8 mouse cellular contexts compared by ENCODE assay signal in the genomic region with DNA sequence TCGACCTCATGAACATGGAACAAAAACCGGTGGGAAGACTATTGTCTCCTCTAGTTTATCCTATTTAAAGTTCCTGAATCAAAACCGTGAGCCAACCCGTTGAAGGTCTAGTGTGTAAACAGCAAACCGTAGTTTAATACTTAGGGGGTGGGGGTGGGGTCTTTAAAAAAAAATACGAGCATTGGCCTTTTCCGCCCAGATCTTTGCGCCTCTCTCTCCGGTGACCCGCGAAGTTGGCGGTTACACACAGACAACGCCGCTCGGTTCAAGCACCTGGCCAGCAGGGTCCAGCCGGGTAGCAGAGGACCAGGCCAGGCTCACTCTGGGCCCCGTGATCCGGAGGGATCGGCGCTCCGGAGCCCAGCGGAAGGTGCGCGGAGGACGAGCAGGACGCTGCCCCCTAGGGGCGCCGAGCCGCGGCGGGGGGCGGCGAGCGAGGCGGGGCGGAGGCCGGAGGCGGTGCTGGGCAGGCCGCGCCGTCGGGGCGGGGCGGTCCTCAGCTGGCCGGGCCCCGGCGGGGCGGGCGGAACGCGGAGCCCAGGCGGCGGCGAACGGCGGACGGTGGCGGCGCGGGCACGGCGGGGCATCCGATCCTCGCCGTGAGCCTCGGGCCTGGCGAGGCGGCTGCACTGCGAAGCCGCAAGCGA. TPM values are rescaled to one million over a fixed set of nuclear protein-coding genes. Genes with fewer than 3 reads are reported as not detected.
DNase-seq lines count a peak whose midpoint lies in the region; ATAC-seq and TF ChIP-seq lines count a peak whose summit lies in the region.

A gene (plus strand): TSS at position 540 of the 647 bp plus-strand sequence.

- ATAC-seq in CD4-positive, CD25-positive, alpha-beta regulatory T cell, adult 4 months = peak; percentile 74
- ATAC-seq in erythroid progenitor cell, adult 5-6 weeks (replicated peaks; ENCODE audit: low FRiP score, poor library complexity, severe bottlenecking) = peak; percentile 88
- peak; percentile 88 for ATAC-seq in heart, embryonic 14.5 days (ENCODE audit: insufficient number of reproducible peaks, insufficient read depth, low FRiP score, low read depth)
- ATAC-seq in liver, embryonic 14.5 days (ENCODE audit: insufficient read depth) = peak; percentile 86
- peak; percentile 91 for ATAC-seq in stomach, embryonic 16.5 days (ENCODE audit: insufficient read depth, low FRiP score)

- no peak for TF ChIP-seq EP300 in liver, embryonic 14.5 days (IDR thresholded peaks at IDR 0.05; ENCODE audit: low read depth)

- peak; percentile 87 for DNase-seq in brain, embryonic 14.5 days (ENCODE audit: low read depth)
- peak; percentile 93 for DNase-seq in kidney, postnatal 10 days
- peak; percentile 53 to 60 (median 57) for DNase-seq in liver, embryonic 14.5 days (ENCODE audit: low read depth in 3 of 3, low spot score in 3 of 3)
- DNase-seq in natural killer cell, adult 2 months (ENCODE audit: low spot score in 2 of 2) = peak; percentile 58 to 75

- peak within 1 kb of the TSS; percentile 84 for H3K4me2 ChIP-seq in heart, embryonic 14.5 days (ENCODE audit: low read length)
- H3K4me2 ChIP-seq in liver, embryonic 14.5 days (ENCODE audit: low read depth) = peak within 1 kb of the TSS; percentile 84
- H3K4me2 ChIP-seq in stomach, embryonic 16.5 days (ENCODE audit: low read depth, low read length) = peak within 1 kb of the TSS; percentile 75

- 1% methylated on average over 46 of the region's 71 CpGs for WGBS in heart, embryonic 14.5 days
- WGBS in liver, embryonic 14.5 days (ENCODE audit: insufficient replicate concordance) = under 1% methylated on average over 70 of the region's 71 CpGs
- under 1% methylated on average over 47 of the region's 71 CpGs for WGBS in stomach, embryonic 16.5 days

- peak; percentile 31; the same call in 1 of the 2 replicates for TF ChIP-seq POLR2A in brain, embryonic 14.5 days (IDR thresholded peaks at IDR 0.05; ENCODE audit: borderline replicate concordance, extremely low read depth, insufficient read depth, insufficient read length, poor library complexity, severe bottlenecking)

- peak within 1 kb of the TSS; percentile 85 to 94 for H3K27ac ChIP-seq in heart, embryonic 14.5 days (replicated peaks in 1 of 2; ENCODE audit: control insufficient read depth in 1 of 2, insufficient read depth in 1 of 2, low read depth in 2 of 2, low read length in 2 of 2)
- peak within 1 kb of the TSS; percentile 19 for H3K27ac ChIP-seq in liver, embryonic 14.5 days
- peak within 1 kb of the TSS; percentile 83 for H3K27ac ChIP-seq in stomach, embryonic 16.5 days (ENCODE audit: low read length)

- H3K36me3 ChIP-seq in heart, embryonic 14.5 days (ENCODE audit: control insufficient read depth, insufficient read depth, low read length) = 0 out of 2 replicates have a peak, but pooled peaks cover 8% of the 10 kb centered on the region
- H3K36me3 ChIP-seq in liver, embryonic 14.5 days (replicated peaks; ENCODE audit: control insufficient read depth, insufficient read depth, low read depth) = no peaks in the 10 kb centered on the region
- no peaks in the 10 kb centered on the region for H3K36me3 ChIP-seq in stomach, embryonic 16.5 days (ENCODE audit: control insufficient read depth, insufficient read depth, low read length)

- H3K9ac ChIP-seq in heart, embryonic 14.5 days (ENCODE audit: low read length) = peak within 1 kb of the TSS; percentile 87
- H3K9ac ChIP-seq in liver, embryonic 14.5 days (replicated peaks) = peak within 1 kb of the TSS; percentile 70
- peak within 1 kb of the TSS; percentile 82 for H3K9ac ChIP-seq in stomach, embryonic 16.5 days (ENCODE audit: low read length)

- H3K4me3 ChIP-seq in heart, embryonic 14.5 days (ENCODE audit: control insufficient read depth in 1 of 2, insufficient read depth in 1 of 2, low read depth in 1 of 2, low read length in 2 of 2) = peak within 1 kb of the TSS; percentile 67 to 92
- H3K4me3 ChIP-seq in liver, embryonic 14.5 days (ENCODE audit: insufficient read depth in 1 of 2, low read depth in 2 of 2, low read length in 2 of 2) = peak within 1 kb of the TSS; percentile 58 to 77
- peak within 1 kb of the TSS; percentile 80 for H3K4me3 ChIP-seq in stomach, embryonic 16.5 days (replicated peaks; ENCODE audit: low read length)

- H3K4me1 ChIP-seq in heart, embryonic 14.5 days (ENCODE audit: control insufficient read depth in 2 of 2, insufficient read depth in 2 of 2, low read length in 2 of 2) = peaks cover 0 to 12% of the 10 kb centered on the region in 2 experiments; a peak in 2 of 4 replicates
- H3K4me1 ChIP-seq in liver, embryonic 14.5 days (replicated peaks; ENCODE audit: control insufficient read depth in 2 of 2, insufficient read depth in 2 of 2, low read length in 1 of 2) = peaks cover 6 to 10% of the 10 kb centered on the region in 2 experiments
- H3K4me1 ChIP-seq in stomach, embryonic 16.5 days (ENCODE audit: control insufficient read depth, insufficient read depth, low read length) = 0 out of 2 replicates have a peak, but pooled peaks cover 6% of the 10 kb centered on the region

- TF ChIP-seq CTCF in brain, embryonic 14.5 days (IDR thresholded peaks at IDR 0.05; ENCODE audit: borderline replicate concordance, extremely low read depth, insufficient read depth, insufficient read length) = peak; percentile 43
- peak; percentile 57 for TF ChIP-seq CTCF in liver, embryonic 14.5 days (IDR thresholded peaks at IDR 0.05; ENCODE audit: low read depth)

- H3K27me3 ChIP-seq in heart, embryonic 14.5 days (ENCODE audit: control insufficient read depth, insufficient read depth, low read length) = no peaks in the 10 kb centered on the region
- peaks cover 5% of the 10 kb centered on the region; the same call in 1 of the 2 replicates for H3K27me3 ChIP-seq in liver, embryonic 14.5 days (ENCODE audit: control insufficient read depth, insufficient read depth, low read length)
- H3K27me3 ChIP-seq in stomach, embryonic 16.5 days (ENCODE audit: control insufficient read depth, insufficient read depth, low read length) = no peaks in the 10 kb centered on the region

- H3K9me3 ChIP-seq in heart, embryonic 14.5 days (ENCODE audit: control insufficient read depth, low read length) = no peaks in the 10 kb centered on the region
- no peaks in the 10 kb centered on the region for H3K9me3 ChIP-seq in liver, embryonic 14.5 days (ENCODE audit: control insufficient read depth, low read length)
- H3K9me3 ChIP-seq in stomach, embryonic 16.5 days (replicated peaks; ENCODE audit: control insufficient read depth, low read length) = no peaks in the 10 kb centered on the region

RNA-seq across cellular contexts. Expression of the gene that starts here (rescaled TPM):
- polyA plus RNA-seq in CD4-positive, CD25-positive, alpha-beta regulatory T cell, adult 4 months (2017; shearing (Covaris generic)) = 1 to 10 TPM; 2.6 to 3.2 TPM
- polyA plus RNA-seq in brain, embryonic 14.5 days (2012; rRNA removed) = 121 and 180 TPM in 2 replicates
- total RNA-seq in erythroid progenitor cell, adult 5-6 weeks (2015; ENCODE audit: low replicate concordance) = 0.36 and 0.42 TPM in 2 replicates
- total RNA-seq in erythroid progenitor cell, adult 5-6 weeks (2017; ENCODE audit: low replicate concordance) = 4.0 and 9.3 TPM in 2 replicates
- 15.6 and 16.5 TPM in 2 replicates for polyA plus RNA-seq in heart, embryonic 14.5 days (2014; fragmentation: Nextera tagmentation; extraction: Ambion mirVana)
- polyA plus RNA-seq in liver, embryonic 14.5 days (2012; rRNA removed) = 2.8 and 4.1 TPM in 2 replicates
- polyA plus RNA-seq in liver, embryonic 14.5 days (2014; fragmentation: Nextera tagmentation; extraction: Ambion mirVana) = 2.9 and 3.5 TPM in 2 replicates
- polyA plus RNA-seq in stomach, embryonic 16.5 days (2015; fragmentation: Nextera tagmentation; extraction: Ambion mirVana) = 10.9 and 13.5 TPM in 2 replicates

Comparison
In these comparisons a context has a peak if more than half of its experiments do, and no peak if none do; other contexts are left out.
1. Peak in every context shown above with its lines: DNase-seq, ATAC-seq, H3K4me3 ChIP-seq and H3K27ac ChIP-seq.
2. H3K27ac ChIP-seq: peak in every context shown above with its lines; median percentile 90 in heart, embryonic 14.5 days; 83 in stomach, embryonic 16.5 days; 19 in liver, embryonic 14.5 days.